Mouse (Mus musculus): Measurements from ENCODE around the gene Pde6d. TPM values are rescaled to one million over a fixed set of nuclear protein-coding genes. Genes with fewer than 3 reads are reported as not detected.
"Not testable (repeated sequence)": the region's sequence is repeated elsewhere in the genome, so short reads cannot be mapped to it uniquely, and the experiment has no call there.

Pde6d gene
- polyA plus RNA-seq, 1 experiment from 2014 or later, result 42.6 TPM

GRCm38 (mm10) chr1:86517076-86517475 lies 65.4 kb downstream of the Pde6d start:
- no peaks in the 10 kb centered on the region for H3K4me1 ChIP-seq (replicated peaks; ENCODE audit: control insufficient read depth, insufficient read depth, low read length)
- no peak for ATAC-seq
- no peaks in the 10 kb centered on the region for H3K36me3 ChIP-seq (ENCODE audit: control insufficient read depth, insufficient read depth)
- H3K9me3 ChIP-seq (ENCODE audit: control insufficient read depth), result no peaks in the 10 kb centered on the region
- H3K27ac ChIP-seq (ENCODE audit: low read depth, low read length), result no peak overlapping the region
- no peak overlapping the region for H3K4me3 ChIP-seq (ENCODE audit: low read depth, low read length)
- no peaks in the 10 kb centered on the region for H3K27me3 ChIP-seq (replicated peaks; ENCODE audit: control insufficient read depth, insufficient read depth, low read length)
- 72% methylated on average over 3 of the region's 3 CpGs for WGBS
- no peak for TF ChIP-seq CTCF (IDR thresholded peaks at IDR 0.05; ENCODE audit: low read depth)
- no peak overlapping the region for H3K4me2 ChIP-seq (replicated peaks; ENCODE audit: low read depth)
- H3K9ac ChIP-seq (ENCODE audit: low read depth, low read length), result no peak overlapping the region

GRCm38 (mm10) chr1:86515715-86516410 lies 66.6 kb downstream of the Pde6d start:
- Histone ChIP-seq H3K4me3 (ENCODE audit: low read depth, low read length) (no peak overlapping the region), H3K9ac (ENCODE audit: low read depth, low read length) (no peak overlapping the region), H3K27me3 (replicated peaks; ENCODE audit: control insufficient read depth, insufficient read depth, low read length) (no peaks in the 10 kb centered on the region), H3K36me3 (ENCODE audit: control insufficient read depth, insufficient read depth) (no peaks in the 10 kb centered on the region), H3K4me1 (replicated peaks; ENCODE audit: control insufficient read depth, insufficient read depth, low read length) (no peaks in the 10 kb centered on the region), H3K4me2 (replicated peaks; ENCODE audit: low read depth) (no peak overlapping the region), H3K27ac (ENCODE audit: low read depth, low read length) (no peak overlapping the region), H3K9me3 (ENCODE audit: control insufficient read depth) (no peaks in the 10 kb centered on the region)
- TF ChIP-seq CTCF (IDR thresholded peaks at IDR 0.05; ENCODE audit: low read depth), result no peak
- no peak for ATAC-seq
- 57% methylated on average over 6 of the region's 6 CpGs for WGBS

GRCm38 (mm10) chr1:86513031-86513430 lies 69.4 kb downstream of the Pde6d start:
- H3K4me2 ChIP-seq (replicated peaks; ENCODE audit: low read depth); H3K9ac ChIP-seq (ENCODE audit: low read depth, low read length); H3K4me3 ChIP-seq (ENCODE audit: low read depth, low read length); H3K9me3 ChIP-seq (ENCODE audit: control insufficient read depth); H3K27me3 ChIP-seq (replicated peaks; ENCODE audit: control insufficient read depth, insufficient read depth, low read length); H3K4me1 ChIP-seq (replicated peaks; ENCODE audit: control insufficient read depth, insufficient read depth, low read length); H3K36me3 ChIP-seq (ENCODE audit: control insufficient read depth, insufficient read depth); H3K27ac ChIP-seq (ENCODE audit: low read depth, low read length): not testable (repeated sequence)
- WGBS, result 57% methylated on average over 1 of the region's 1 CpGs
- 0 out of 2 replicates have a peak, but pooled peaks have one; percentile 14 for ATAC-seq

- 75% methylated on average over 4 of the region's 4 CpGs for WGBS
- H3K9ac ChIP-seq (ENCODE audit: low read depth, low read length), result no peak overlapping the region
- no peak for ATAC-seq
- TF ChIP-seq CTCF (IDR thresholded peaks at IDR 0.05; ENCODE audit: low read depth), result no peak
- H3K9me3 ChIP-seq (ENCODE audit: control insufficient read depth), result no peaks in the 10 kb centered on the region
- no peaks in the 10 kb centered on the region; the same call in 1 of the 2 replicates for H3K4me1 ChIP-seq (replicated peaks; ENCODE audit: control insufficient read depth, insufficient read depth, low read length)
- no peaks in the 10 kb centered on the region for H3K36me3 ChIP-seq (ENCODE audit: control insufficient read depth, insufficient read depth)
- H3K27ac ChIP-seq (ENCODE audit: low read depth, low read length), result no peak overlapping the region
- no peak overlapping the region for H3K4me2 ChIP-seq (replicated peaks; ENCODE audit: low read depth)
- H3K27me3 ChIP-seq (replicated peaks; ENCODE audit: control insufficient read depth, insufficient read depth, low read length), result no peaks in the 10 kb centered on the region
- H3K4me3 ChIP-seq (ENCODE audit: low read depth, low read length), result no peak overlapping the region
Measured at GRCm38 (mm10) chr1:86512154-86512720, 70.2 kb downstream of the Pde6d start.

GRCm38 (mm10) chr1:86510676-86511441 lies 71.6 kb downstream of the Pde6d start:
- no peaks in the 10 kb centered on the region for H3K9me3 ChIP-seq (ENCODE audit: control insufficient read depth)
- no peak overlapping the region for H3K9ac ChIP-seq (ENCODE audit: low read depth, low read length)
- no peaks in the 10 kb centered on the region for H3K36me3 ChIP-seq (ENCODE audit: control insufficient read depth, insufficient read depth)
- no peak overlapping the region for H3K4me3 ChIP-seq (ENCODE audit: low read depth, low read length)
- no peak overlapping the region for H3K27ac ChIP-seq (ENCODE audit: low read depth, low read length)
- no peaks in the 10 kb centered on the region for H3K27me3 ChIP-seq (replicated peaks; ENCODE audit: control insufficient read depth, insufficient read depth, low read length)
- ATAC-seq, result no peak
- TF ChIP-seq CTCF (IDR thresholded peaks at IDR 0.05; ENCODE audit: low read depth), result no peak
- no peak overlapping the region for H3K4me2 ChIP-seq (replicated peaks; ENCODE audit: low read depth)
- no peaks in the 10 kb centered on the region; the same call in 1 of the 2 replicates for H3K4me1 ChIP-seq (replicated peaks; ENCODE audit: control insufficient read depth, insufficient read depth, low read length)
- WGBS, result 78% methylated on average over 9 of the region's 9 CpGs

GRCm38 (mm10) chr1:86510266-86510665 lies 72.2 kb downstream of the Pde6d start:
- ATAC-seq, result no peak
- Histone ChIP-seq H3K9ac (ENCODE audit: low read depth, low read length) (no peak overlapping the region), H3K4me1 (replicated peaks; ENCODE audit: control insufficient read depth, insufficient read depth, low read length) (peaks cover 4% of the 10 kb centered on the region; the same call in 1 of the 2 replicates), H3K9me3 (ENCODE audit: control insufficient read depth) (no peaks in the 10 kb centered on the region), H3K27ac (ENCODE audit: low read depth, low read length) (no peak overlapping the region), H3K36me3 (ENCODE audit: control insufficient read depth, insufficient read depth) (no peaks in the 10 kb centered on the region), H3K4me2 (replicated peaks; ENCODE audit: low read depth) (no peak overlapping the region), H3K27me3 (replicated peaks; ENCODE audit: control insufficient read depth, insufficient read depth, low read length) (no peaks in the 10 kb centered on the region), H3K4me3 (ENCODE audit: low read depth, low read length) (no peak overlapping the region)
- WGBS, result 100% methylated on average over 1 of the region's 1 CpGs
- TF ChIP-seq CTCF (IDR thresholded peaks at IDR 0.05; ENCODE audit: low read depth), result no peak
